Mouse (Mus musculus) mesoderm, embryonic 11.5 days (tissue): ENCODE data around the gene Cenpo.
A peak's percentile ranks its signal among the peaks of the same experiment; 100 is the strongest.

Experiments used
- DNase-seq: peaks from one replicate; pipeline ENCODE4 v3.0.0-alpha.2; 2012; ENCODE audit warnings: low read depth, low spot score

Cenpo gene

DNA sequence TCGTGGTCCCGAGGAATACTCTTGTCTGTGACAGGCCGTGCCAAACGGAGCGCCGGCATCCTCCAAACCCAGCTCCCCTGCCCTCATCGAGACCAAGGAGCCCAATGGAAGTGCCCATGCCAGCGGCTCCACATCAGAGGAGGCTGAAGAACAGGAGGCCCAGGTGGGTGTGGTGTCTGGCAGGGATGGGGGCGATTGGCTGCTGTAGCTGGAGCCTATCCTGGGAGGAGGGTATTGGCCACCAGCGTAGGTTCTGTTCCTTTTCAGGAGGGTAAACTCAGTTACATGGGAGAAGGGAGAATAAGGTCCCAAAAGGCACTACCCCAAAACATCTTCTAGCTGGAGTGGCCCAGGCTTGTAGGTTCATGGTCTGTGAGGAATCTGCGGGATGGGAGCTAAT lies 34.8 kb downstream of the Cenpo start:
- no peak for DNase-seq

GRCm38 (mm10) chr12:4198702-4199101 lies 35.4 kb downstream of the Cenpo start:
- DNase-seq, result no peak

DNA sequence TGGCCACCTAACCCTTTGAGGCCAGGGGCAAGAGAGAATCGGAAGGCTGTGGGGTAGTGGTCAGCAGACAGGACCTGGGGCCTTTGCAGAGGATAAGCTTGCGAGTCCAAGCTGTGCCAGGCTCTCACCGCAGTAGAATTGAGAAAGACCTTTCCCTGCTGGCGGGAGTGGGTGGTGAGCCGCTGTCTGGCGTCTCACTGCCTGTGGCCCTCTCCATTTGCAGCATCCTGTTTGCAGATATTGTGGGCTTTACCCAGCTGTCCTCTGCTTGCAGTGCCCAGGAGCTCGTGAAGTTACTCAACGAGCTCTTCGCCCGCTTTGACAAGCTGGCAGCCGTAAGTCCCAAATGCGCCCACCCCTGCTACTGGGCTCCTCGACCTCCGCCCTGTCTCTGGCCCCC lies 39.5 kb downstream of the Cenpo start:
- no peak for DNase-seq

DNA sequence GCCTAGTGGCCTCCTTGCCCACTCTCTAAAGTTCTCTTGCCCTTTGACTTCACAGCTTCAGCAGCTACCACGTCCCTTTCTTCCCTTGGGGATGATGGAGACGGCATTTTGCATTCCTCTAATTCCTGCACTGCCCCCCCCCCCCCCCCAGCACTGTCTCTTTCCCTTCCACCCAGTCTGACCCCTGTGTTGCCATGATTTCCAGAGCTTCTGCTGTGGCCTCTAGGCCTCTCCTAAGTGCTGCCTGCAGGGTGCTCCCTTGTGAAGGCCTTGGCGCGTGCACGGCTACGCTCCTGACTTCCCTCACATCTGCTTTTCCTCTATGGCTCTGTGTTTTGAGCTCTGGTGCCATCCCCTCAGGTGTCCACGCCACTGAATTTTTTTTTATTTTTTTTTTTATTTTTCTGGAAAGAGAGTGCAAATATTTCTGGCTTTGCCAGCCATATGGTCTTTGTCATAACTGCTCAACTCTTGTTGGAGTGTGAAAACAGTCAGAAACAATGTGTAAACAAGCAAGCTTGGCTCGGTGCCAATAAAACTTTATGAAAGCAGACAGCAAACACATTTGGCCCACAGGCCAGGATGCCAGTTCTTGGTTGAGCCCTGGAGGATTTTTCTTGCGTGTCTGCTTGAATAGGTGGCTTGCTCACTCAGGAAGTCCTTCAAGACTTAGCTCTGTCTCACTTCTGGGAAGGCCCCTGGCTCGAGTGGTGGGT lies 40.9 kb downstream of the Cenpo start:
- peak; percentile 41 for DNase-seq

DNA sequence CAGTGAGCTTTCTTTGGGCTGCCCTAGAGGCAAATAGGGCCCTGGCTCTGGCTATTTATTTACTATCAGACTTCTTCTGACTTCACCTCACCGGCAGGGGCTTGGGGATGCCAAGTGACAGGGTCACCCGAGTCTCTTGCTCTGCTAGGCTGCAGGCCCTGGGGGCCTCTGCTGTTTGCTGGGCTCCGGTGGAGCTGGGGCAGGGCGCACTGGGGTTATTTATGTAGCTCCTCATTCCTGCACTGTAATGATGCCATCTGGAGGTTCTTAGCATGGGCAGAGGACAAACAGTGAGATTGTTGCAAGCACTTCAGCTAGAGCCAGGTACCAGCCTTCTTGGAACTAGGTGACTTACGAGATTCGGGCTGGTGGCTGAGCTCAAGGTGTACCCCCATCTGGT lies 41.6 kb downstream of the Cenpo start:
- DNase-seq, result no peak

DNA sequence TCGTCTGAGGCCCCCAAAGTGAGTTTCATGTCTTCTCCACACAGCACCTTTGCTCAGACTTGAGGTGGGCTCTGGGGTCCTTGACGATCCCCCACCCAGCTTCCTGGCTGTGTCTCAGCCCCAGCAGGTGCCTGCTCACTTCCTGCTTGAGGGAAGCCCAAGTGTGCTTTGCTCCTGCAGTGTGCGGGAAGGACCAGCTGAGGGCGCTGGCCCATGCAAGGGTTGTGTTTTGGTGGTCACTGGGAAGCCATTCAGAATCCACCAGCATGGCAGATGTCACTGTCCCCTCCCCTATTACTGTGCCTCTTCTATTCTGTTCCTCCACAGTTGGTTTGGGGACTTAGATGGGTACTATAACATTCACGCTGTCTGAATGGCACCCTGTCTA lies 45.0 kb downstream of the Cenpo start:
- DNase-seq, result peak; percentile 36

DNA sequence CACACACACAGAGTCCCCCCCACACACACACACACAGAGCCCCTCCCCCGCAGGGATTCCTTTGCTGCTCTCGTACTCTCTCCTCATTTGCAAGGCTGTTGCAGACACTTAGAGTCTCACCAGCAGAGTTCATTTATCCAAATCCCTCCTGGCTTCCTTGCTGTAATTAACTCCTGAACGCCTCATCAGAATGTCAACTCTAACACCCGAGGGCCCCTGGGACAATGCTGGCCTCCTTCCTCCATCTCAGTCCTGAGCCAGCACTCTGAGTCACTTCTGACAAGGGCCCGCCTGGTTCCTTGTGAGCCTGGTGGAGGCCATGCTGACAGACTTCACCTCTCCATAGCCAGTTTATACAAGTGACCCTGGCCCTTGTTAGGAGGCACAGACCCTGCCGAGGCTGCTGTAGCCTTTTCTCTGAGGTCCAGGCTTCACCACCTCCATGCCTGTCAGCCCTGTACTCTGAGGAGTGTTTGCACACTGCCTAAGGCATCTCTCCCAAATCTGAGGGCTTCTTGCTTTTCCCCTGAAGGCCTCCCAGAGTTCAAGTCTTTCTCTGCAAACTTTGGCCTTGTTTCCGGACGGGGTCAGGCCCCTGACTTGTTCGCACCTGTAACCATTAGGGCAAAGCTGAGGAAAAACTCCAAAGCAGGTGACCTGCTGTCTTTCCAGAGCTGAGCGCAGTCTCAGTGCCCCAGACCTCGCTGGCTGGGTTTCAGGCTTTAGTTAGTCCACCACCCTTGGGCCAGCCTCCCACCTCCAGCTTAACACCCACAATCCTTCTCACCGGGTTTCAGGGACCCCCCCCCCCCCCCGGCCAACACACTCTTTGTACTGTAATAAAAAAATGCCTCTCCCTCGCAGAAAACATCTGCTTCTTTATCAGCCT lies 45.7 kb downstream of the Cenpo start:
- peak; percentile 42 for DNase-seq

GRCm38 (mm10) chr12:4184648-4185047 lies 49.4 kb downstream of the Cenpo start:
- DNase-seq, result no peak

DNA sequence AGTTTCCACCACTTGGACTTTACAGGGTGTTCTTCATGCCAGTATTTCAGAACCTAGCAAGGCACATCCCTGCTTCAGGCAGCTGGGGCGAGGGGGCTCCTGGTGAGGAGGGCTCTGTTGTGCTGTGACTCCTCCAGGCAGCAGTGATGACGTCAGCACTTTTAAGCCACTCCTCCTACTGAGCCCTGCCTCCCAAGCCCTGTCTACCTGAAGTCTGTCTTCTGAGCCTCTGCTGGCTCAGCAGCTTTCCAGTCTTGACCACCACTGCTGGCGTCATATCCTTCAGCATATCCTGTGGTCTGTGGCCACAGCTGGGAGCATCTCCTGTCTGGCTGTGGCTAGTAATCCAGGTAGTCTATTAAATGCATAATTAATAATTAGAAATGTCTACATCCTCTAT lies 53.6 kb downstream of the Cenpo start:
- no peak for DNase-seq

DNA sequence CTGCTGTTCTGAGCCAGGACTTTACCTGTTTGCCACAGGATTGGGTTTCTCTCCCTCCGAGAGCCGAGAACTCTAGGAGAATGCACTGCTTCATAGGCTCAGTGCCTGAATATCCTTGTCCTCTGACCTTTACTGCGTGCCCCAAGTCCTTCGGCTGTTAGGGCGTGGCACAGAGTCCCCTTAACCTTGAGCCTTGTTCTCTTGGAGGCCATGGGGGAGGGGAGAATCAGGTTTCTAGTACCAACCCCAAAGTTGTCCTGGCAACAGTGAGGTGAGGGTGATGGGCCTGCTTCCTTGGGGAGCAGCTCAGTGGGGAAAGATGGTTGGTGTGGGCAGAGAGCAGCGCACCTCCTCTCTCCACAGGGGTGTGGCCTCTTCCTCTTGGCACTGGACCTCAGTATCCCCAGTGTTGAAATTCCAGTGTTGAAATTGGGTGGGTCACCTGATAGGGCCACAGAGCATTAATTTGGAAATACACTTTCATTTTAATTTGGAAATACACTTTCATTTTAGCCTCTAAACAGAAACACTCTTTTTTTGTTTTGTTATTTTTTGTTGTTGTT lies 54.3 kb downstream of the Cenpo start:
- DNase-seq, result no peak

GRCm38 (mm10) chr12:4178839-4179238 lies 55.3 kb downstream of the Cenpo start:
- DNase-seq, result no peak

- no peak for DNase-seq
Observed at GRCm38 (mm10) chr12:4173108-4173790, 60.8 kb downstream of the Cenpo start.

DNA sequence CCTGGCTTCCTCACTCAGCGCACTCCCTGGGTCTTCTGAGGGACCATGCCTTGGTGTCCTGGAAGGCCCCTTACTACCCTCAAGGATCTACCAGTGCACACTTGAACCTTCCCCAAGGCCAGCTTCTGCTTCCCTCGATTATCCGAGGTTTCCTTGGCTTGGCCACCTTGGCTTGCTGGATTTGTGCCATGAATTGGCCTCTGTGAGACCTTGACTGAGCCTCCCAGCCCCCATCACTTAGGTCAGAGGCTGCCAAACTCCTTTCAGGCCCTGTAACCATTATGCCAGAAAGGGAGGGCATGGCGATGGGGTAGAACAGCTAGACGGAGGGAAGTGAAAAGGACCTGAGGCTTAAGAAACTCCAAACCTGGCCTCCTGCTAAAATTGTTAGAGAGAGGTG lies 64.5 kb downstream of the Cenpo start:
- no peak for DNase-seq

GRCm38 (mm10) chr12:4169058-4169457 lies 65.0 kb downstream of the Cenpo start:
- no peak for DNase-seq

DNA sequence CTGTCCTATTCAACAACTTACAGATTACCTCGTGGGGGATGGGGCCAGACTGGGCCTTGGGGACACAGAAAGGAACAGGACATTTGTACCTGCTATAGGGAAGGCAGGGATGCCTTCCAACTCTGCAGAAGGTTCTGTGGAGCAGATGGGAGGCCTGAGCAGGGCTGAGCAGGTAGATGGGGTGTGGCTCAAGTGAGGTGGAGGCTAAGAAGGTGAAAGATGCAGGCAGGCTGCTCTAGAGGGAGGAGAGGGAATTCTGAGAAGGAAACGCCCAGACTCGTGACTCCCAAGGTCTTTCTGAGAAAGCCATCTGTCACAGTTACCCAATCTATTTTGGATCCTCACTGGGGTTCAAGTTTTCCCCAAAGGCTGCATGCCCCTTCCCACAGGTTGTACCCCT lies 67.1 kb downstream of the Cenpo start:
- DNase-seq, result no peak

DNA sequence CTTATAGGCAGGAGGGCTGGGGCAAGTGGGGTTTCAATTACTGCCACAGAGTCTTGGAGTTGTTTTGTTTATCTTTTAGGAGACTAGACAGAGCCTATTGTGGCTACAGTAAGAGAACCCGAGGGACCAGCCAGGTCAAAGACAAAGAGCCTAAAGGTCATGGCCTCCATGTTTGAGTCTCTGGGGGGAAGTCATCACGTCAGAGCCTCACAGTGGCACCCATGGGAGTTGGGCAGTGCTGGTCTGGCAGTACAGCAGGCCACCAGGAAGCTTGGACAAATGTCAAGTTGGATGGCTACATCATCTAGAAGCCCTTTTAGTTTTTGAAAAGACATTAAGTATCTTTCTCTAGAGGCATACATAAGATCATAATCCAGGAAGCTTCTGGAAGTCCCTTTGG lies 71.2 kb downstream of the Cenpo start:
- no peak for DNase-seq

DNA sequence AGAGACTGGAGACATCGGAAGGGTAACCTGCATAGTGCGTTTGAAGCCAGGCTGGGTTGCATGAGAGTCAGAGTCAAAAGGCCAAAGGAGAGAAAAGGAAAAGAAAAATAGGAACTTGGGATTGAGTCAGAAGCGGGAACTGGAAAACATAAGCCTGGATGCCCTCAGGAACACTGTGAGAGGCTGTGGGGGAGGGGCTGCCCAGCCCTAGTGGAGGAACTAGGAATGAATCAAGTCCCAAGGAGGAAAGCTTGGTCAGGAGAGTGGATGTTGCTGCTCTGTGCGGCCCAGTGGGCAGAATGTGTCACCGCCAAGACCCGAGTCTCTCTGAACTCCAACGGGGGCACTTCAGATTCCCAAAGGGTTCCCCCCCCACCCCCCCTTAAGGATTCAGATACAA lies 73.8 kb downstream of the Cenpo start:
- peak; percentile 8 for DNase-seq

GRCm38 (mm10) chr12:4158868-4159632 lies 75.0 kb downstream of the Cenpo start:
- DNase-seq, result no peak

- DNase-seq, result no peak
Observed at GRCm38 (mm10) chr12:4158179-4158578, 75.9 kb downstream of the Cenpo start.

GRCm38 (mm10) chr12:4157466-4157865 lies 76.6 kb downstream of the Cenpo start:
- DNase-seq, result no peak

GRCm38 (mm10) chr12:4151969-4152368 lies 82.1 kb downstream of the Cenpo start:
- no peak for DNase-seq
